Mouse (Mus musculus) activated CD4-positive, CD25-positive, alpha-beta regulatory T cell, adult 4 months (primary cell): ENCODE measurements around the gene Ip6k3. TPM values are rescaled to one million over a fixed set of nuclear protein-coding genes. Genes with fewer than 3 reads are reported as not detected.

ENCODE experiments used
- ATAC-seq: one replicate; pipeline ENCODE4 v1.8.0; 2017
- polyA plus RNA-seq, 2 experiments: library from polyadenylated mRNA; unstranded; fragments of 100-300 nt; shearing (Covaris generic); gene quantifications; one replicate each; pipeline ENCODE4 v1.2.1; 2017

Gene Ip6k3
- polyA plus RNA-seq, 2 experiments from 2014 or later, result not detected

- no peak for ATAC-seq
These were observed 14.1 kb upstream of the Ip6k3 start for GRCm38 (mm10) chr17:27181666-27182065.

DNA sequence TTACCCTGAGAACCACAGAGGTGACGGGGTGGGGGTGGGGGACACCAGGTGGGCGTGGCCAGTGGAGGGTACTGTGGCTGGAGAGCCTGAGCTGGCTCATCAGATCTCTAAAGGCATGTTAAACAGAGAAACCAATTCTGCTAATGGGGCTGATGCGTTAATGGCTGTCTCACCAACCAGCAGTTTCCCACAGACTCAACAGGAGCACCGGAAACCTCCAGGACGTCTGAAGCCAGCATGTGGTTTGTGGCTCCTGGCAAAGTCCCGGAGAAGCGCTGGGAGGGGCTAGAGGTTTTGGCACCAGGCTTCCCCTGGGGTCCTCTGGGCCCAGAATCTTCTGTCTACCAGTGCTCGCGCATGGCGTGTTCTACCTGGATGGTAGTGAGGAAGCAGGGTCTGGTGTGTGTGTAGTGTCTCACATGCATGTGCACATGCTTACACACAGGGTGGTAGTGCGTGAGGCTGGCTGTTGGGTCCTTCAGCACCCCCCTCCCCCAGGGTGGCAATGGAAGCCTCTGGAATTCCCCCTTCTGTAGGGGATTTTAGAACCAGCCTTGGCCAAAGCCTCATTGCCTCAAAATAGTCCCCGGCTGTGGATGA, 12.2 kb upstream of the Ip6k3 start:
- no peak for ATAC-seq

- no peak for ATAC-seq
These were observed 11.0 kb upstream of the Ip6k3 start for GRCm38 (mm10) chr17:27178427-27179177.

DNA sequence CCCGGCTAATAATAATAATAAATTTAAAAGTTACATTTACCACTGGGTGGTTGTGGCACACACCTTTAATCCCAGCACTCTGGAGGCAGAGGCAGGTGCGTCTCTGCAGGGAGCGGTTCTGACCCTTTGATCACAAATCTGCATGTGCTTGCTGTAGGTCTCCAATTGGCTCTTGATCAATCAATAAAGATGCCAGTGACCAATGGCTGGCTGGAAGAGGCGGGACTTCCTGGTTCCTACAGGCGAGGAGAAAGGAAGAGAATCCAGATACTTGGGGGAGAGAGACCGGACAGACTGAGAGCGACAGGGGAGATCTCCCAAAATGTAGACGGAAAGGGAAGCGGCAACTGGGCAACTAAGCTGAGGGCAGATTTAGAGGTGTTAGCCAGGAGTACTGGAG, 10.4 kb upstream of the Ip6k3 start:
- ATAC-seq, result no peak

- ATAC-seq, result no peak
These were observed 9.2 kb upstream of the Ip6k3 start for GRCm38 (mm10) chr17:27176754-27177153.

- no peak for ATAC-seq
These were observed 8.7 kb upstream of the Ip6k3 start for GRCm38 (mm10) chr17:27176287-27176686.

- ATAC-seq, result no peak
These were observed 7.7 kb upstream of the Ip6k3 start for GRCm38 (mm10) chr17:27175196-27175874.

DNA sequence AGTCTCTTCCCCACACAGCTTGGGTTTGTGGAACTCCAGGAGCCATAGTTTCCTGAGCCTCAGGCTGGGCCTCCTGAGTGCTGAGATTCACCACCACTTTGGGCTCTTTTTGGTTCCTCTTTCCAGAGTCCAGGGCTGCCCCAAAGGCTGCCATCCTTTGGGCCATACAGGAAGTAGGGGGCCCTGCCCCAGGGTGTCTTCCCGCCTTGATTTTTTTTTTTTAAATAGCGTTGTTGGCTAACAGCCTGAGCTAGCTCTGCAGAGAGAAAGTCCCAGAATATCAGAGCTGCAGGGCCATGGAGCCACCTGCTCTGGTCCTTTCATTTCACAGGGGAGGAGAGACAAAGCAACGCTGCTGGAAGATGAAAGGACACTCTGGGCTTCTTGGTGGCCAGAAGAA, 6.1 kb upstream of the Ip6k3 start:
- no peak for ATAC-seq

DNA sequence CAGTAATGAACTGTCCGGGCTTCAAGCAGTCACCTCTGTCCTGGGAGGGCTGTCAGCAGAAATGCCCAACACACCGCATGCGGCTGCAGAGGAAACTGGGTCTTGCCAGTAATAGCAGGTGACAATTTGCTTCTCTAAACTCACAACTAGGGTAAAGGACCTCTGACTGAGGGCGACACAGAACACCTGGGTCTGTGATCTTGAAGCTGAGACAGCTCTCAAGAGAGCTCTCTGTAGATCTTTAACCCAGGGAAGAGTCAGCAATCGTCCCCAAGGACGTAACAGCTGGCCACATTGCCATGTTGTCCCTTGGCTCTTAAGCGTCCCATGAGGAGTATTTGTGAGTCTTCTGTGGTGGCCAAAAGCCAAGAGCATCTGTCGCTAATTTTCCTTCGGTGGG, 4.9 kb upstream of the Ip6k3 start:
- no peak for ATAC-seq

DNA sequence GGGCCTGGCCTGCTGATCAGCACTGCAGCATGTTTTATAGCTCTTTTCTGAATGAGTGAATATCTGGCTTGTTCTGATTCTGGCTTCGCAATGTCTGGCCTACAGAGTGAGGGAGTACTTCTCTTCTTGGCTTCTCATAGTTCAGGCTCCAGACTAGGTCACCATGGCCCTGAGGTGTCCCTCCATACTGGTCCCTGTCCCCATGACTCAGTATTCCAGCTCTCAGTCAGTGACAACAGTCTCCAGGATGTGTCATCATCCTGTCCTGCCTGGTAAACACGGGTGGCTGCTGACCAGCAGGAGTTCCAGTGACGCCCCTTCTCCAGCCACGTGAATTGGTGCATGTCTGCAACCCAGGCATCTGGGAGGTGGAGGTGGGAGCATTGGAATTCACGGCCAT, 3.5 kb upstream of the Ip6k3 start:
- no peak for ATAC-seq

GRCm38 (mm10) chr17:27169952-27170695, 2.5 kb upstream of the Ip6k3 start:
- no peak for ATAC-seq

GRCm38 (mm10) chr17:27168569-27168968, 974 bp upstream of the Ip6k3 start:
- ATAC-seq, result no peak

- ATAC-seq, result no peak
These were observed 694 bp downstream of the Ip6k3 start for GRCm38 (mm10) chr17:27166901-27167300.

GRCm38 (mm10) chr17:27165054-27165773, 2.4 kb downstream of the Ip6k3 start:
- ATAC-seq, result no peak

DNA sequence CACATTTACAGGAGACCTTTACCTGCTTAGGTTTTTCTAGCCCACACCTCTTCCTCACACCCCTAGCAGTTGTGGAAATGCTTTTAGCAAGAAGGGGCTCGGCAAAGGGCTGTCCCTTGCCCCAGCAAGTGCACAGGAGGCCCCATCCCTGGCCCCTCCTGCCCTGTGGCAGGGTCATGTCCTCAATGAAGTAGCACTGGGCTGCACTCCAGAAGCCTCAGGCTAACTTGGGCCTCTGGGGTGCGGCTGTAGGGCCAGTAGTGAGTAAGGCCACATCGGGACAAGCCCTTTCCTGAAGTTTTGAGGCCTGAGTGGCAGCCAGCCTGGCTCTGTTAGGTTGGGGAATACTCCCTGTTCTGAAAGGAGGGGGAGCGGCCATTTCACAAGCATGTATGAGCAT, 6.7 kb downstream of the Ip6k3 start:
- ATAC-seq, result no peak

DNA sequence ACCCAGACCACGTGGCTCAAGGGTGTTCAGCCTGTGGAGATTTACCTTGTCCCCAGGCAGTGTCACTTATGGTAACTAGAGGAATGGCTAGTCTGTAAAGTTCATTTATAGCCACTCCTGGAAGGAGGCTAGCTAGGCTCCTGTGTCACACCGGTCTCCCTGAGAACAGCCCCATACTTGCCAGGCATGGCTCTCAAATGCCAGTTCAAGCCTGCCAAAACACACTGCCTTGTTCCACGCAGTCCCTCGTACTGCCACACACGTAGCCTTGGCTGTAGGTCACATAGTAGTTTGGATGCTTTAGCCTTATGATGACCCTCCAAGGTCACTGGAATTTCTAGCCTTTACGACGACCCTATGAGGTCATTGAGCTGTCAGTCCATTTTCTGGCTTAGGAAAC, 8.4 kb downstream of the Ip6k3 start:
- ATAC-seq, result no peak

GRCm38 (mm10) chr17:27158439-27158838, 9.2 kb downstream of the Ip6k3 start:
- ATAC-seq, result no peak

GRCm38 (mm10) chr17:27155752-27156151, 11.8 kb downstream of the Ip6k3 start:
- no peak for ATAC-seq

GRCm38 (mm10) chr17:27154881-27155280, 12.7 kb downstream of the Ip6k3 start:
- ATAC-seq, result no peak

DNA sequence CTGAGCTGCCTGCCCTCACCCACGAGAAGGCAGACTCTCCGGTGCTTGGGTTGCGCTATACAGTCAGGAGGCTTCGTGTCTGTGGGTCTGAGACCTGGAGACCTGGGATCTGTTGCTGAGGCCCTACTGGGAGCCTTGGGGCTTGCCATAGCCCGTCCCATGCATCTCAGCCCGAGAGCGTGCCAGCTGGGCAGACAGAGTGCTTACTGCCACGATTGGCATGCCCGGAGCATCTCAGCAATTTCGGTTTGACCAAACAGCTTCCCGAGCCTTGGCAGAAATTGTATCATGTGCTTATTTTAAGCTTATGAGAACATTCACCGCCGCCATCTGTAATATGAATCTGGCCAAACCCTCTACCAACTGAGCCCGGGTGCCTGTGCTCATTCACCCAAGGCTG, 13.3 kb downstream of the Ip6k3 start:
- no peak for ATAC-seq

GRCm38 (mm10) chr17:27153773-27154193, 13.8 kb downstream of the Ip6k3 start:
- ATAC-seq, result no peak

GRCm38 (mm10) chr17:27152976-27153723, 14.4 kb downstream of the Ip6k3 start:
- ATAC-seq, result no peak
